Mouse (Mus musculus) midbrain, embryonic 10.5 days (tissue): Measurements from ENCODE around the gene Hbb-y. TPM values are rescaled to one million over a fixed set of nuclear protein-coding genes. Genes with fewer than 3 reads are reported as not detected.
A peak's percentile ranks its signal among the peaks of the same experiment; 100 is the strongest.

Experiments used
- DNase-seq: peaks from one replicate; pipeline ENCODE4 v3.0.0-alpha.2; 2017; ENCODE audit warnings: low spot score
- H3K27ac ChIP-seq: fragments of 300-500 bp; sonication (generic); replicated peaks from 2 replicates; pipeline ENCODE4 v1.5.1; 2016; ENCODE audit warnings: mild to moderate bottlenecking
- H3K27me3 ChIP-seq: fragments of 300-500 bp; sonication (generic); 2 replicates; pipeline ENCODE4 v1.6.1; 2016; ENCODE audit warnings: low read depth, mild to moderate bottlenecking; ENCODE audit not compliant: poor library complexity, severe bottlenecking
- H3K36me3 ChIP-seq: fragments of 300-500 bp; sonication (generic); 2 replicates; pipeline ENCODE4 v1.6.1; 2016; ENCODE audit warnings: mild to moderate bottlenecking, moderate library complexity
- H3K4me1 ChIP-seq: fragments of 300-500 bp; sonication (generic); 2 replicates; pipeline ENCODE4 v1.6.1; 2016
- H3K4me3 ChIP-seq: fragments of 300-500 bp; sonication (generic); 2 replicates; pipeline ENCODE4 v1.5.1; 2016; ENCODE audit warnings: mild to moderate bottlenecking, moderate library complexity
- H3K9me3 ChIP-seq: fragments of 300-500 bp; sonication (generic); replicated peaks from 2 replicates; pipeline ENCODE4 v1.6.1; 2016; ENCODE audit warnings: mild to moderate bottlenecking
- WGBS: fragments of 180-500 bp; shearing (Covaris S2); methylation state at CpG from one replicate; pipeline ENCODE4 v1.1.7; 2016; 5-methylcytosine and 5-hydroxymethylcytosine counted together
- polyA plus RNA-seq: library from polyadenylated mRNA; unstranded; fragments of >200 nt; fragmentation: Nextera tagmentation; extraction: Ambion mirVana; gene quantifications from 2 replicates; pipeline ENCODE4 v1.2.1, GENCODE M21; 2016

The Hbb-y gene
- 7,838 and 8,555 TPM in 2 replicates for polyA plus RNA-seq

GRCm38 (mm10) chr7:103853090-103853489 is at the start of gene Hbb-y:
Gene Hbb-y, minus strand, starts transcription at chr7:103853216.
- no peaks in the 10 kb centered on the region for H3K27me3 ChIP-seq
- WGBS = 82% methylated on average over 2 of the region's 2 CpGs
- H3K27ac ChIP-seq = no peak within 1 kb of the TSS
- no peak within 1 kb of the TSS for H3K4me3 ChIP-seq
- H3K9me3 ChIP-seq = no peaks in the 10 kb centered on the region
- H3K36me3 ChIP-seq = no peaks in the 10 kb centered on the region
- DNase-seq = no peak
- no peaks in the 10 kb centered on the region for H3K4me1 ChIP-seq

- Histone ChIP-seq H3K27me3 (no peaks in the 10 kb centered on the region), H3K4me3 (no peak within 1 kb of the TSS), H3K4me1 (no peaks in the 10 kb centered on the region), H3K9me3 (no peaks in the 10 kb centered on the region), H3K36me3 (no peaks in the 10 kb centered on the region), H3K27ac (no peak within 1 kb of the TSS)
- DNase-seq = no peak
- 78% methylated on average over 1 of the region's 1 CpGs for WGBS
These were observed 41.4 kb upstream of the Hbb-y start, which contains the start of gene Olfr64 for GRCm38 (mm10) chr7:103894385-103894784. Gene Olfr64, minus strand, starts transcription at chr7:103894485.

- H3K36me3 ChIP-seq = no peaks in the 10 kb centered on the region
- H3K27me3 ChIP-seq = no peaks in the 10 kb centered on the region
- no peaks in the 10 kb centered on the region for H3K4me1 ChIP-seq
- no peak within 1 kb of the TSS for H3K4me3 ChIP-seq
- no peak for DNase-seq
- no peak within 1 kb of the TSS for H3K27ac ChIP-seq
- H3K9me3 ChIP-seq = no peaks in the 10 kb centered on the region
These were observed 33.1 kb upstream of the Hbb-y start, which contains the start of gene Olfr66 for GRCm38 (mm10) chr7:103886152-103886551. Gene Olfr66, minus strand, starts transcription at chr7:103886252.

GRCm38 (mm10) chr7:103877093-103877492 is 24.1 kb upstream of the Hbb-y start:
- DNase-seq = no peak
- H3K36me3 ChIP-seq = no peaks in the 10 kb centered on the region
- WGBS = 88% methylated on average over 2 of the region's 2 CpGs
- H3K4me3 ChIP-seq = no peak overlapping the region
- H3K4me1 ChIP-seq = no peaks in the 10 kb centered on the region
- no peaks in the 10 kb centered on the region for H3K27me3 ChIP-seq
- H3K9me3 ChIP-seq = no peaks in the 10 kb centered on the region
- H3K27ac ChIP-seq = no peak overlapping the region

- WGBS = 60% methylated on average over 5 of the region's 5 CpGs
- H3K27me3 ChIP-seq = no peaks in the 10 kb centered on the region
- H3K4me1 ChIP-seq = no peaks in the 10 kb centered on the region
- no peaks in the 10 kb centered on the region for H3K9me3 ChIP-seq
- no peak overlapping the region for H3K27ac ChIP-seq
- DNase-seq = no peak
- H3K36me3 ChIP-seq = no peaks in the 10 kb centered on the region
- H3K4me3 ChIP-seq = no peak overlapping the region
These were observed 21.4 kb upstream of the Hbb-y start for GRCm38 (mm10) chr7:103874451-103874850.

- no peak overlapping the region for H3K4me3 ChIP-seq
- no peaks in the 10 kb centered on the region for H3K9me3 ChIP-seq
- H3K36me3 ChIP-seq = no peaks in the 10 kb centered on the region
- no peaks in the 10 kb centered on the region for H3K27me3 ChIP-seq
- no peak for DNase-seq
- H3K4me1 ChIP-seq = no peaks in the 10 kb centered on the region
- no peak overlapping the region for H3K27ac ChIP-seq
- 13% methylated on average over 1 of the region's 1 CpGs for WGBS
These were observed 20.0 kb upstream of the Hbb-y start for GRCm38 (mm10) chr7:103873064-103873463.

GRCm38 (mm10) chr7:103870667-103871066 is 17.7 kb upstream of the Hbb-y start:
- Histone ChIP-seq H3K4me3 (no peak overlapping the region), H3K27me3 (no peaks in the 10 kb centered on the region), H3K27ac (no peak overlapping the region), H3K9me3 (no peaks in the 10 kb centered on the region), H3K4me1 (no peaks in the 10 kb centered on the region), H3K36me3 (no peaks in the 10 kb centered on the region)
- DNase-seq = no peak

GRCm38 (mm10) chr7:103865716-103866115 is 12.7 kb upstream of the Hbb-y start:
- no peaks in the 10 kb centered on the region for H3K4me1 ChIP-seq

GRCm38 (mm10) chr7:103861531-103861930 is 8.5 kb upstream of the Hbb-y start:
- H3K36me3 ChIP-seq = no peaks in the 10 kb centered on the region
- no peak overlapping the region for H3K4me3 ChIP-seq
- 86% methylated on average over 3 of the region's 3 CpGs for WGBS
- DNase-seq = no peak
- H3K4me1 ChIP-seq = no peaks in the 10 kb centered on the region
- no peaks in the 10 kb centered on the region for H3K9me3 ChIP-seq
- H3K27ac ChIP-seq = no peak overlapping the region
- no peaks in the 10 kb centered on the region for H3K27me3 ChIP-seq

More at GRCm38 (mm10) chr7:103865716-103866115, 12.7 kb upstream of the Hbb-y start:
- Histone ChIP-seq H3K27ac (no peak overlapping the region), H3K36me3 (no peaks in the 10 kb centered on the region), H3K27me3 (no peaks in the 10 kb centered on the region), H3K9me3 (no peaks in the 10 kb centered on the region), H3K4me3 (no peak overlapping the region)
- DNase-seq = no peak

GRCm38 (mm10) chr7:103860855-103861254 is 7.8 kb upstream of the Hbb-y start:
- H3K27ac ChIP-seq = no peak overlapping the region
- no peak overlapping the region for H3K4me3 ChIP-seq
- no peaks in the 10 kb centered on the region for H3K4me1 ChIP-seq
- no peaks in the 10 kb centered on the region for H3K36me3 ChIP-seq
- H3K27me3 ChIP-seq = no peaks in the 10 kb centered on the region
- 68% methylated on average over 1 of the region's 1 CpGs for WGBS
- peak; percentile 19 for DNase-seq
- H3K9me3 ChIP-seq = no peaks in the 10 kb centered on the region

- 76% methylated on average over 2 of the region's 2 CpGs for WGBS
These were observed 6.1 kb upstream of the Hbb-y start for GRCm38 (mm10) chr7:103859076-103859475.

GRCm38 (mm10) chr7:103854669-103855068 is 1.7 kb upstream of the Hbb-y start:
- Histone ChIP-seq H3K27me3 (no peaks in the 10 kb centered on the region), H3K4me3 (no peak overlapping the region)
- WGBS = 74% methylated on average over 1 of the region's 1 CpGs

More at GRCm38 (mm10) chr7:103859076-103859475, 6.1 kb upstream of the Hbb-y start:
- no peaks in the 10 kb centered on the region for H3K4me1 ChIP-seq
- no peaks in the 10 kb centered on the region for H3K27me3 ChIP-seq
- no peaks in the 10 kb centered on the region for H3K9me3 ChIP-seq
- H3K36me3 ChIP-seq = no peaks in the 10 kb centered on the region
- DNase-seq = no peak
- H3K27ac ChIP-seq = no peak overlapping the region
- no peak overlapping the region for H3K4me3 ChIP-seq

GRCm38 (mm10) chr7:103844525-103845325 is 8.3 kb downstream of the Hbb-y start:
- no peaks in the 10 kb centered on the region for H3K27me3 ChIP-seq
- WGBS = 55% methylated on average over 1 of the region's 2 CpGs
- H3K36me3 ChIP-seq = no peaks in the 10 kb centered on the region
- no peaks in the 10 kb centered on the region for H3K4me1 ChIP-seq
- H3K9me3 ChIP-seq = no peaks in the 10 kb centered on the region
- no peak overlapping the region for H3K27ac ChIP-seq
- DNase-seq = no peak
- no peak overlapping the region for H3K4me3 ChIP-seq

More at GRCm38 (mm10) chr7:103854669-103855068, 1.7 kb upstream of the Hbb-y start:
- Histone ChIP-seq H3K9me3 (no peaks in the 10 kb centered on the region), H3K4me1 (no peaks in the 10 kb centered on the region), H3K27ac (no peak overlapping the region), H3K36me3 (no peaks in the 10 kb centered on the region)
- no peak for DNase-seq
